Mouse (Mus musculus) midbrain, embryonic 14.5 days (tissue): ENCODE data around the gene Ccl25. TPM values are rescaled to one million over a fixed set of nuclear protein-coding genes. Genes with fewer than 3 reads are reported as not detected.
A peak's percentile ranks its signal among the peaks of the same experiment; 100 is the strongest.

Experiments
- ATAC-seq: fragments of 200-750 bp; cut with Nextera tagmentation; 2 replicates; pipeline ENCODE4 v1.8.0; 2017; ENCODE audit warnings: moderate number of reproducible peaks, moderate library complexity; ENCODE audit not compliant: low FRiP score, low TSS enrichment
- DNase-seq: peaks from one replicate; pipeline ENCODE4 v3.0.0-alpha.2; 2015
- H3K27ac ChIP-seq: fragments of 300-500 bp; sonication (generic); replicated peaks from 2 replicates; pipeline ENCODE4 v1.5.1; 2014; ENCODE audit warnings: mild to moderate bottlenecking, low read depth, low read length, moderate library complexity
- H3K27me3 ChIP-seq: fragments of 300-500 bp; sonication (generic); 2 replicates; pipeline ENCODE4 v1.6.1; 2014; ENCODE audit warnings: low read length, control low read depth, mixed read lengths; ENCODE audit not compliant: control insufficient read depth, insufficient read depth
- H3K36me3 ChIP-seq: fragments of 300-500 bp; sonication (generic); 2 replicates; pipeline ENCODE4 v1.6.1; 2014; ENCODE audit warnings: low read length, control low read depth; ENCODE audit not compliant: control insufficient read depth, insufficient read depth
- H3K4me1 ChIP-seq: fragments of 300-500 bp; sonication (generic); 2 replicates; pipeline ENCODE4 v1.6.1; 2014; ENCODE audit warnings: mild to moderate bottlenecking, antibody characterized with exemption, low read length, control low read depth; ENCODE audit not compliant: control insufficient read depth, insufficient read depth
- H3K4me2 ChIP-seq: fragments of 300-500 bp; sonication (generic); 2 replicates; pipeline ENCODE4 v1.6.1; 2014; ENCODE audit warnings: mild to moderate bottlenecking, low read length, moderate library complexity
- H3K4me3 ChIP-seq: fragments of 300-500 bp; sonication (generic); replicated peaks from 2 replicates; pipeline ENCODE4 v1.5.1; 2014; ENCODE audit warnings: low read depth, low read length
- H3K9ac ChIP-seq: fragments of 300-500 bp; sonication (generic); replicated peaks from 2 replicates; pipeline ENCODE4 v1.6.1; 2014; ENCODE audit warnings: mild to moderate bottlenecking, low read length, moderate library complexity
- H3K9me3 ChIP-seq: fragments of 300-500 bp; sonication (generic); 2 replicates; pipeline ENCODE4 v1.6.1; 2016; ENCODE audit warnings: low read length, control low read depth, mixed read lengths; ENCODE audit not compliant: control insufficient read depth
- WGBS: fragments of 180-500 bp; shearing (Covaris S2); extraction: QIAGEN DNeasy Blood & Tissue Kit; methylation state at CpG from one replicate; pipeline ENCODE4 v1.1.7; 2014; 5-methylcytosine and 5-hydroxymethylcytosine counted together
- polyA plus RNA-seq: library from polyadenylated mRNA; unstranded; fragments of >200 nt; fragmentation: Nextera tagmentation; extraction: Ambion mirVana; gene quantifications from 2 replicates; pipeline ENCODE4 v1.2.1, GENCODE M21; 2014

Gene Ccl25
- polyA plus RNA-seq, 1 experiment from 2014 or later, result 17.0 TPM

GRCm38 (mm10) chr8:4324525-4324924 is 485 bp upstream of the Ccl25 start:
- under 1% methylated on average over 42 of the region's 42 CpGs for WGBS

GRCm38 (mm10) chr8:4325751-4326036 is 684 bp downstream of the Ccl25 start:
- Histone ChIP-seq H3K9me3 (no peaks in the 10 kb centered on the region), H3K4me2 (peak overlapping the region; percentile 75), H3K36me3 (peaks cover 41% of the 10 kb centered on the region), H3K4me1 (peaks cover 27% of the 10 kb centered on the region), H3K27ac (peak overlapping the region; percentile 87), H3K9ac (peak overlapping the region; percentile 99), H3K27me3 (no peaks in the 10 kb centered on the region), H3K4me3 (peak overlapping the region; percentile 99)
- ATAC-seq, result no peak
- DNase-seq, result no peak
- 49% methylated on average over 7 of the region's 7 CpGs for WGBS

More at GRCm38 (mm10) chr8:4324525-4324924, 485 bp upstream of the Ccl25 start:
- H3K27me3 ChIP-seq, result no peaks in the 10 kb centered on the region
- DNase-seq, result no peak
- peaks cover 36% of the 10 kb centered on the region for H3K36me3 ChIP-seq
- H3K27ac ChIP-seq, result peak overlapping the region; percentile 87
- peaks cover 27% of the 10 kb centered on the region for H3K4me1 ChIP-seq
- ATAC-seq, result peak; percentile 76
- peak overlapping the region; percentile 72 for H3K4me2 ChIP-seq
- no peaks in the 10 kb centered on the region for H3K9me3 ChIP-seq
- peak overlapping the region; percentile 99 for H3K4me3 ChIP-seq
- peak overlapping the region; percentile 99 for H3K9ac ChIP-seq

- 92% methylated on average over 5 of the region's 5 CpGs for WGBS
Measured at GRCm38 (mm10) chr8:4329000-4329399, 4.0 kb downstream of the Ccl25 start.

GRCm38 (mm10) chr8:4333966-4334365 is 9.0 kb downstream of the Ccl25 start:
- Histone ChIP-seq H3K27me3 (no peaks in the 10 kb centered on the region), H3K36me3 (peaks cover 92% of the 10 kb centered on the region), H3K4me3 (no peak overlapping the region), H3K9ac (no peak overlapping the region), H3K9me3 (no peaks in the 10 kb centered on the region), H3K27ac (no peak overlapping the region), H3K4me1 (no peaks in the 10 kb centered on the region), H3K4me2 (no peak overlapping the region)
- WGBS, result 97% methylated on average over 1 of the region's 1 CpGs
- DNase-seq, result no peak
- ATAC-seq, result no peak

More at GRCm38 (mm10) chr8:4329000-4329399, 4.0 kb downstream of the Ccl25 start:
- H3K9me3 ChIP-seq, result no peaks in the 10 kb centered on the region
- peaks cover 63% of the 10 kb centered on the region for H3K36me3 ChIP-seq
- no peak overlapping the region for H3K27ac ChIP-seq
- no peaks in the 10 kb centered on the region for H3K27me3 ChIP-seq
- DNase-seq (no peak), ATAC-seq (no peak)
- H3K4me1 ChIP-seq, result peaks cover 11% of the 10 kb centered on the region; the same call in 1 of the 2 replicates
- H3K4me3 ChIP-seq, result no peak overlapping the region
- H3K4me2 ChIP-seq, result no peak overlapping the region
- H3K9ac ChIP-seq, result no peak overlapping the region

- Histone ChIP-seq H3K9me3 (no peaks in the 10 kb centered on the region), H3K36me3 (peaks cover 80% of the 10 kb centered on the region), H3K4me2 (no peak overlapping the region), H3K27me3 (no peaks in the 10 kb centered on the region), H3K27ac (no peak overlapping the region), H3K4me1 (no peaks in the 10 kb centered on the region), H3K4me3 (no peak overlapping the region), H3K9ac (no peak overlapping the region)
- ATAC-seq, result no peak
- DNase-seq, result no peak
- 97% methylated on average over 2 of the region's 2 CpGs for WGBS
Measured at GRCm38 (mm10) chr8:4335678-4336077, 10.7 kb downstream of the Ccl25 start.

- no peaks in the 10 kb centered on the region for H3K27me3 ChIP-seq
- no peak for ATAC-seq
- 86% methylated on average over 3 of the region's 3 CpGs for WGBS
- no peak for DNase-seq
- H3K9ac ChIP-seq, result no peak overlapping the region
- no peaks in the 10 kb centered on the region for H3K4me1 ChIP-seq
- no peaks in the 10 kb centered on the region for H3K9me3 ChIP-seq
- peaks cover 38% of the 10 kb centered on the region for H3K36me3 ChIP-seq
- no peak overlapping the region for H3K4me3 ChIP-seq
- H3K27ac ChIP-seq, result no peak overlapping the region
- no peak overlapping the region for H3K4me2 ChIP-seq
Measured at GRCm38 (mm10) chr8:4340207-4340606, 15.2 kb downstream of the Ccl25 start.

GRCm38 (mm10) chr8:4347661-4348060 is 22.7 kb downstream of the Ccl25 start:
- WGBS, result 69% methylated on average over 7 of the region's 7 CpGs
- no peak overlapping the region for H3K4me2 ChIP-seq
- H3K4me1 ChIP-seq, result no peaks in the 10 kb centered on the region
- no peaks in the 10 kb centered on the region for H3K36me3 ChIP-seq
- no peak overlapping the region for H3K27ac ChIP-seq
- no peak overlapping the region for H3K4me3 ChIP-seq
- no peaks in the 10 kb centered on the region for H3K27me3 ChIP-seq
- no peaks in the 10 kb centered on the region for H3K9me3 ChIP-seq
- no peak overlapping the region for H3K9ac ChIP-seq
- ATAC-seq (no peak), DNase-seq (no peak)

- Histone ChIP-seq H3K4me2 (no peak overlapping the region), H3K4me3 (no peak overlapping the region), H3K4me1 (no peaks in the 10 kb centered on the region), H3K9me3 (no peaks in the 10 kb centered on the region), H3K9ac (no peak overlapping the region; the same call in 1 of the 2 replicates), H3K27ac (no peak overlapping the region), H3K36me3 (no peaks in the 10 kb centered on the region), H3K27me3 (no peaks in the 10 kb centered on the region)
- 50% methylated on average over 12 of the region's 12 CpGs for WGBS
- DNase-seq, result no peak
- ATAC-seq, result no peak
Measured at GRCm38 (mm10) chr8:4348275-4348674, 23.3 kb downstream of the Ccl25 start.

- DNase-seq (no peak), ATAC-seq (no peak)
- Histone ChIP-seq H3K27ac (no peak overlapping the region), H3K36me3 (no peaks in the 10 kb centered on the region), H3K9me3 (no peaks in the 10 kb centered on the region), H3K4me1 (no peaks in the 10 kb centered on the region), H3K27me3 (no peaks in the 10 kb centered on the region), H3K4me3 (no peak overlapping the region), H3K9ac (no peak overlapping the region), H3K4me2 (no peak overlapping the region)
- 52% methylated on average over 1 of the region's 1 CpGs for WGBS
Measured at GRCm38 (mm10) chr8:4349335-4349734, 24.3 kb downstream of the Ccl25 start.
